Mouse (Mus musculus): ENCODE data around the gene Slc22a1.

DNA sequence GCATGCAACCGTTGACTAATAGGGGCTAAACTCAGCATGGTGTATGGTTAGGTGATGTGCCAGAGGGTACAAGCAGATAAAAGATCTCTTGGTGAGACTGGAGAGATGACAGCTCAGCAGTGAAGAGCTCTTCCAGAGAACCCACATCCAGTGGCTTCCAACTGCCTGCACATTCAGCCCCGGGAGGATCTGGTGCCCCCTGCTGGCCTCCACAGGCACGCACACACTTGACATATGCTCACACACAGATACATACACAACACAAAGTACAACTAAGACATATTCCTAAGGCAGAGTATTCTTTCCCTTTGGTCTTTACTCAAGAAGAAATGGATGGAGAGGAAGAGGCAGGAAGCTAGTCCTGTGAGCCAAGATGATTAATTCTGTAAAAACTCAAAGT lies 36.0 kb downstream of the Slc22a1 start:
- TF ChIP-seq GATA1 (IDR thresholded peaks at IDR 0.05; ENCODE audit: borderline replicate concordance, low read length) (no peak), CTCF (IDR thresholded peaks at IDR 0.05; ENCODE audit: low read depth, low read length) (no peak), GATA2 (IDR thresholded peaks at IDR 0.05; ENCODE audit: borderline replicate concordance, low read depth, low read length) (no peak)
